Mouse (Mus musculus) hindbrain, postnatal 0 days (tissue): ENCODE results near the gene Lix1l. TPM values are rescaled to one million over a fixed set of nuclear protein-coding genes. Genes with fewer than 3 reads are reported as not detected.

Experiments
- ATAC-seq: fragments of 200-750 bp; cut with Nextera tagmentation; 2 replicates; pipeline ENCODE4 v1.8.0; 2017; ENCODE audit warnings: mild to moderate bottlenecking, moderate TSS enrichment, moderate library complexity
- DNase-seq: peaks from one replicate; pipeline ENCODE4 v3.0.0-alpha.2; 2015; ENCODE audit warnings: low spot score
- H3K27ac ChIP-seq: fragments of 300-500 bp; sonication (generic); 2 replicates; pipeline ENCODE4 v1.5.1; 2014; ENCODE audit warnings: mild to moderate bottlenecking
- H3K27me3 ChIP-seq: fragments of 300-500 bp; sonication (generic); 2 replicates; pipeline ENCODE4 v1.6.1; 2014; ENCODE audit warnings: low read length, mixed read lengths; ENCODE audit not compliant: insufficient read depth
- H3K36me3 ChIP-seq: fragments of 300-500 bp; sonication (generic); 2 replicates; pipeline ENCODE4 v1.6.1; 2014; ENCODE audit warnings: low read length, mixed read lengths; ENCODE audit not compliant: insufficient read depth
- H3K4me1 ChIP-seq: fragments of 300-500 bp; sonication (generic); 2 replicates; pipeline ENCODE4 v1.6.1; 2014; ENCODE audit warnings: antibody characterized with exemption, low read length, mixed read lengths; ENCODE audit not compliant: insufficient read depth
- H3K4me2 ChIP-seq: fragments of 300-500 bp; sonication (generic); 2 replicates; pipeline ENCODE4 v1.6.1; 2014; ENCODE audit warnings: low read depth, mild to moderate bottlenecking, low read length, moderate library complexity, mixed read lengths
- H3K4me3 ChIP-seq: fragments of 300-500 bp; sonication (generic); 2 replicates; pipeline ENCODE4 v1.5.1; 2014; ENCODE audit warnings: low read length
- H3K9ac ChIP-seq: fragments of 300-500 bp; sonication (generic); replicated peaks from 2 replicates; pipeline ENCODE4 v1.6.1; 2014; ENCODE audit warnings: mild to moderate bottlenecking, low read length, moderate library complexity, mixed read lengths
- H3K9me3 ChIP-seq: fragments of 300-500 bp; sonication (generic); 2 replicates; pipeline ENCODE4 v1.6.1; 2016; ENCODE audit warnings: low read length, mixed read lengths
- CTCF ChIP-seq: IDR thresholded peaks from 2 replicates; pipeline ENCODE4 v1.5.1; 2016; ENCODE audit warnings: antibody characterized with exemption, control low read depth, low read depth
- WGBS: fragments of 180-500 bp; shearing (Covaris S2); extraction: QIAGEN DNeasy Blood & Tissue Kit; methylation state at CpG from one replicate; pipeline ENCODE4 v1.1.7; 2014; 5-methylcytosine and 5-hydroxymethylcytosine counted together
- polyA plus RNA-seq: library from polyadenylated mRNA; unstranded; fragments of >200 nt; fragmentation: Nextera tagmentation; extraction: Ambion mirVana; gene quantifications from 2 replicates; pipeline ENCODE4 v1.2.1, GENCODE M21; 2015
- total RNA-seq: library from RNA; depleted of rRNA; stranded (reverse); fragments of >200 nt; gene quantifications from 2 replicates; pipeline ENCODE4 v1.2.3, GENCODE M21; 2014; rRNA removed

Gene Lix1l
- total and polyA plus RNA-seq, 2 experiments from 2014 or later = 3.9 to 48.4 TPM

DNA sequence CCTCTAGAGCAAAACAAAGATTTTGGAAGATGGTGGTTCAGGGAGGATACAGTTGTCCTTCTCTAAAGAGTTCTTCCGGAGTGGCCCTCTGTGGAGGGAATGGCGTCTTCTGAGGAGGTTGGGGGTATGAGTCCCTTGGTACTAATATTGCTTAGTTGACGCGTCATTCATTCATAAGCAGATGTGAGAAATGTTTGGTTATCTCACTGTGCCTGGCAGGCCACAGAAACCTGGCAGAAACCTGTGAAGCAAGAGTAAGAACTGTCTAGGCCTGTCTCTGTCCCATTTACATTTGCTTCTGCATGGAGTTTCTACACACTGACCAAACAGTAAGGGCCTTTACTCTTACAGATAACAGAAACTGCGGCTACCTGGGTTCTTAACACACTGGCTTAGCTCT, 70.6 kb downstream of the Lix1l start:
- Histone ChIP-seq H3K4me2 (no peak overlapping the region), H3K4me3 (no peak overlapping the region), H3K27me3 (no peaks in the 10 kb centered on the region), H3K4me1 (no peaks in the 10 kb centered on the region), H3K36me3 (no peaks in the 10 kb centered on the region), H3K9me3 (no peaks in the 10 kb centered on the region), H3K27ac (no peak overlapping the region), H3K9ac (no peak overlapping the region)
- TF ChIP-seq CTCF = no peak
- DNase-seq (no peak), ATAC-seq (no peak)
- WGBS = 98% methylated on average over 5 of the region's 5 CpGs

DNA sequence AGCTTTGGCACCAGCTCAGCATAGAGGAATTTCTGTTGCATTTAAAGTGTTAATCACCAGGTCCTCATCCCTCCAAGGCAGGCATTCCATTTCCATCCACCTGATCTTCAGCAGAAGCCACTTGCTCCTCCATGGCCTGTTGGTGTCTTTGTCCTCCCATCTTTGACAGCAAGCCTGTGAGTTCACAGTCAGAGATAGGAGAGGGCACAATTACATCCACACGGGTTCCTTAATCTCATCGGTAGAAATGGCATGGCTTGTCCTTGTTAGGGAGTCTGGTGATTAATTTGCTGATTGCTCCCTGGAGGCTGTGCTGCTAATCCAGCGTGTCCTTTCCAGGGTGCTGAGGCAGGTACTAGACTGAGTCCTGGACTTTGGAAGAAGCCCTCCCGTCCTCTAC, 72.6 kb downstream of the Lix1l start:
- H3K4me2 ChIP-seq = no peak overlapping the region
- WGBS = 65% methylated on average over 4 of the region's 4 CpGs
- no peak overlapping the region for H3K9ac ChIP-seq
- no peaks in the 10 kb centered on the region for H3K27me3 ChIP-seq
- H3K36me3 ChIP-seq = no peaks in the 10 kb centered on the region
- no peaks in the 10 kb centered on the region for H3K4me1 ChIP-seq
- ATAC-seq (no peak), DNase-seq (no peak)
- H3K9me3 ChIP-seq = no peaks in the 10 kb centered on the region
- TF ChIP-seq CTCF = no peak
- no peak overlapping the region for H3K27ac ChIP-seq
- H3K4me3 ChIP-seq = no peak overlapping the region

- Histone ChIP-seq H3K9me3 (no peaks in the 10 kb centered on the region), H3K4me1 (no peaks in the 10 kb centered on the region; the same call in 1 of the 2 replicates), H3K27me3 (no peaks in the 10 kb centered on the region), H3K36me3 (no peaks in the 10 kb centered on the region), H3K9ac (no peak overlapping the region), H3K27ac (no peak overlapping the region), H3K4me2 (no peak overlapping the region), H3K4me3 (no peak overlapping the region)
- WGBS = 63% methylated on average over 8 of the region's 8 CpGs
- DNase-seq (no peak), ATAC-seq (no peak)
- no peak for TF ChIP-seq CTCF
Measured at GRCm38 (mm10) chr3:96674442-96674841, 73.5 kb downstream of the Lix1l start.

GRCm38 (mm10) chr3:96675171-96675570, 74.2 kb downstream of the Lix1l start:
- no peak overlapping the region for H3K27ac ChIP-seq
- WGBS = 93% methylated on average over 3 of the region's 3 CpGs
- no peaks in the 10 kb centered on the region; the same call in 1 of the 2 replicates for H3K4me1 ChIP-seq
- H3K4me3 ChIP-seq = no peak overlapping the region
- H3K36me3 ChIP-seq = no peaks in the 10 kb centered on the region
- ATAC-seq (no peak), DNase-seq (no peak)
- no peaks in the 10 kb centered on the region for H3K27me3 ChIP-seq
- no peaks in the 10 kb centered on the region for H3K9me3 ChIP-seq
- no peak overlapping the region for H3K9ac ChIP-seq
- TF ChIP-seq CTCF = no peak
- no peak overlapping the region for H3K4me2 ChIP-seq

- Histone ChIP-seq H3K4me3 (no peak overlapping the region), H3K4me1 (no peaks in the 10 kb centered on the region; the same call in 1 of the 2 replicates), H3K27me3 (no peaks in the 10 kb centered on the region), H3K9me3 (no peaks in the 10 kb centered on the region), H3K4me2 (no peak overlapping the region), H3K27ac (no peak overlapping the region), H3K9ac (no peak overlapping the region), H3K36me3 (no peaks in the 10 kb centered on the region)
- ATAC-seq (no peak), DNase-seq (no peak)
- TF ChIP-seq CTCF = no peak
- WGBS = 33% methylated on average over 3 of the region's 3 CpGs
Measured at GRCm38 (mm10) chr3:96675690-96676089, 74.7 kb downstream of the Lix1l start.

Other genes with a start within 250 kb of the Lix1l start
- not detected in 2 replicates for gene BC107364, start 148.8 kb upstream of the Lix1l start, total RNA-seq
- gene BC107364, start 148.8 kb upstream of the Lix1l start, polyA plus RNA-seq = not detected in 2 replicates
- 0.78 and 1.9 TPM in 2 replicates for gene Hfe2, start 76.0 kb upstream of the Lix1l start, total RNA-seq
- 2.1 and 2.5 TPM in 2 replicates for gene Hfe2, start 76.0 kb upstream of the Lix1l start, polyA plus RNA-seq
- gene Txnip, start 43.2 kb upstream of the Lix1l start, total RNA-seq = 192 and 222 TPM in 2 replicates
- gene Txnip, start 43.2 kb upstream of the Lix1l start, polyA plus RNA-seq = 133 and 148 TPM in 2 replicates
- not detected in 2 replicates for gene Gm16253, start 24.2 kb upstream of the Lix1l start, total RNA-seq
- 0.48 and 0.96 TPM in 2 replicates for gene Gm16253, start 24.2 kb upstream of the Lix1l start, polyA plus RNA-seq
- gene Polr3gl, start 7.0 kb upstream of the Lix1l start, total RNA-seq = 10.7 and 11.2 TPM in 2 replicates
- gene Polr3gl, start 7.0 kb upstream of the Lix1l start, polyA plus RNA-seq = 31.9 and 32.9 TPM in 2 replicates
- 26.4 and 29.6 TPM in 2 replicates for gene Ankrd34a, start 4.5 kb upstream of the Lix1l start, total RNA-seq
- 14.2 and 15.3 TPM in 2 replicates for gene Ankrd34a, start 4.5 kb upstream of the Lix1l start, polyA plus RNA-seq
- 14.9 and 17.0 TPM in 2 replicates for gene Rbm8a, start 28.8 kb downstream of the Lix1l start, total RNA-seq
- 114 TPM in 2 replicates for gene Rbm8a, start 28.8 kb downstream of the Lix1l start, polyA plus RNA-seq
- 47.1 and 63.9 TPM in 2 replicates for gene Pex11b, start 34.2 kb downstream of the Lix1l start, total RNA-seq
- 66.9 and 67.3 TPM in 2 replicates for gene Pex11b, start 34.2 kb downstream of the Lix1l start, polyA plus RNA-seq
- 0.32 TPM in 1 of 2 replicates, not detected in the other for gene Gm42957, start 34.3 kb downstream of the Lix1l start, total RNA-seq
- gene Gm42957, start 34.3 kb downstream of the Lix1l start, polyA plus RNA-seq = 0.15 TPM in 1 of 2 replicates, not detected in the other
- 2.3 and 2.6 TPM in 2 replicates for gene Itga10, start 44.4 kb downstream of the Lix1l start, total RNA-seq
- 0.79 and 1.4 TPM in 2 replicates for gene Itga10, start 44.4 kb downstream of the Lix1l start, polyA plus RNA-seq
- gene Ankrd35, start 69.0 kb downstream of the Lix1l start, total RNA-seq = 2.1 and 6.4 TPM in 2 replicates
- 2.8 and 3.0 TPM in 2 replicates for gene Ankrd35, start 69.0 kb downstream of the Lix1l start, polyA plus RNA-seq
- 37.5 and 46.1 TPM in 2 replicates for gene Pias3, start 95.2 kb downstream of the Lix1l start, total RNA-seq
- gene Pias3, start 95.2 kb downstream of the Lix1l start, polyA plus RNA-seq = 41.3 and 44.3 TPM in 2 replicates
- gene Nudt17, start 107.4 kb downstream of the Lix1l start, total RNA-seq = 13.0 and 13.4 TPM in 2 replicates
- 17.6 and 17.8 TPM in 2 replicates for gene Nudt17, start 107.4 kb downstream of the Lix1l start, polyA plus RNA-seq
- gene Polr3c, start 126.5 kb downstream of the Lix1l start, total RNA-seq = 10.9 and 11.7 TPM in 2 replicates
- 26.3 and 29.1 TPM in 2 replicates for gene Polr3c, start 126.5 kb downstream of the Lix1l start, polyA plus RNA-seq
- 47.9 and 53.8 TPM in 2 replicates for gene Rnf115, start 126.5 kb downstream of the Lix1l start, total RNA-seq
- 76.6 and 81.2 TPM in 2 replicates for gene Rnf115, start 126.5 kb downstream of the Lix1l start, polyA plus RNA-seq
- 0.05 TPM in 1 of 2 replicates, not detected in the other for gene Pdzk1, start 228.1 kb downstream of the Lix1l start, total RNA-seq
- gene Pdzk1, start 228.1 kb downstream of the Lix1l start, polyA plus RNA-seq = 0.24 TPM in 1 of 2 replicates, not detected in the other
- not detected in 2 replicates for gene Cd160, start 228.2 kb downstream of the Lix1l start, total RNA-seq
- 0.06 and 0.13 TPM in 2 replicates for gene Cd160, start 228.2 kb downstream of the Lix1l start, polyA plus RNA-seq